Mouse (Mus musculus): ENCODE data around the gene Rreb1. TPM values are rescaled to one million over a fixed set of nuclear protein-coding genes. Genes with fewer than 3 reads are reported as not detected.

The Rreb1 gene
- polyA plus RNA-seq, 1 experiment from 2014 or later: 13.5 TPM

- Histone ChIP-seq H3K27me3 (ENCODE audit: insufficient read depth, low read length) (no peaks in the 10 kb centered on the region), H3K36me3 (ENCODE audit: insufficient read depth, low read length) (peaks cover 49% of the 10 kb centered on the region), H3K27ac (ENCODE audit: low read length) (no peak overlapping the region)
These were observed 116.6 kb downstream of the Rreb1 start for GRCm38 (mm10) chr13:37894756-37895155.

DNA sequence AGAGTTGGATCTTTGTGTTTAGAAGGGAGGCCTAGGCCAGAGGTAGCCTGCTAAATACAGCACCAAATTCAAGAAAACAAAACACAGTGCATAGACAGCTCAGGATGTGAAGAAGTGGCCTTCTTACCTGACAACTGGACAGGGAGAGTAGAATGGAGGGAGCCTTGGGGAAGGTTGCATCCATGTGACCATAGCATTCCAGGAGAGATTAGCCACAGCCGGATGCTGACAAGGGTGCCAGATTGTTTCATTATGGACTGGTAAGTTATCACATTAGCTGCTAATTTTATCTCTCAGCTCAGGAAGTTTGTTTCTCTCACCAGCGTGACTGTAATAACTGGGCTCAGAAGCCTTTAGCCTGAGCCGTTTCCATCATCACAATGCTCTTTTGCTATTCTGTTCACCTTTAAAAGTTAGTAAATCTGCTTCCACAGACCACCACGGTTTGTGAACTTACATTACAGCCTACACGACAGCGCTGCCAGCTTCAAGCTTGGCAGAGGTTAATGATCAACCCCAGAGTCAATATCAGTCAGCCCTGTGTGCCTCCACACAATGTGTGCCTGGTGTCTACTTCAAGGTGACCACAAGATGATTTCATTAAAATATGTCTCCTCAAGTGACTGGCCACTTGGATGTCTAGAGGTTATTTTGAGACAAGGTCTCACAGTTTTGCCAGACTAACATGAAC lies 117.5 kb downstream of the Rreb1 start:
- Histone ChIP-seq H3K36me3 (ENCODE audit: insufficient read depth, low read length) (peaks cover 53% of the 10 kb centered on the region), H3K9me3 (ENCODE audit: low read length) (no peaks in the 10 kb centered on the region), H3K9ac (replicated peaks; ENCODE audit: low read length) (no peak overlapping the region), H3K4me3 (ENCODE audit: low read length) (no peak overlapping the region), H3K27me3 (ENCODE audit: insufficient read depth, low read length) (no peaks in the 10 kb centered on the region), H3K4me1 (ENCODE audit: insufficient read depth, low read length) (peaks cover 9% of the 10 kb centered on the region; the same call in 1 of the 2 replicates), H3K27ac (ENCODE audit: low read length) (peak overlapping the region; percentile 59), H3K4me2 (replicated peaks; ENCODE audit: low read depth, low read length) (no peak overlapping the region)
- WGBS: 56% methylated on average over 6 of the region's 6 CpGs
- ATAC-seq (ENCODE audit: low FRiP score, low TSS enrichment): peak; percentile 86; the same call in 1 of the 2 replicates

More at GRCm38 (mm10) chr13:37894756-37895155, 116.6 kb downstream of the Rreb1 start:
- Histone ChIP-seq H3K4me1 (ENCODE audit: insufficient read depth, low read length) (peaks cover 9% of the 10 kb centered on the region; the same call in 1 of the 2 replicates), H3K4me3 (ENCODE audit: low read length) (no peak overlapping the region), H3K4me2 (replicated peaks; ENCODE audit: low read depth, low read length) (no peak overlapping the region), H3K9ac (replicated peaks; ENCODE audit: low read length) (no peak overlapping the region), H3K9me3 (ENCODE audit: low read length) (no peaks in the 10 kb centered on the region)
- ATAC-seq (ENCODE audit: low FRiP score, low TSS enrichment): no peak
- WGBS: 78% methylated on average over 8 of the region's 8 CpGs

- Histone ChIP-seq H3K36me3 (ENCODE audit: insufficient read depth, low read length) (peaks cover 56% of the 10 kb centered on the region), H3K4me2 (replicated peaks; ENCODE audit: low read depth, low read length) (no peak overlapping the region), H3K9ac (replicated peaks; ENCODE audit: low read length) (no peak overlapping the region), H3K27ac (ENCODE audit: low read length) (no peak overlapping the region), H3K4me1 (ENCODE audit: insufficient read depth, low read length) (peaks cover 8% of the 10 kb centered on the region; the same call in 1 of the 2 replicates), H3K9me3 (ENCODE audit: low read length) (no peaks in the 10 kb centered on the region), H3K27me3 (ENCODE audit: insufficient read depth, low read length) (no peaks in the 10 kb centered on the region), H3K4me3 (ENCODE audit: low read length) (no peak overlapping the region)
- 88% methylated on average over 1 of the region's 1 CpGs for WGBS
- ATAC-seq (ENCODE audit: low FRiP score, low TSS enrichment): no peak
These were observed 118.2 kb downstream of the Rreb1 start for GRCm38 (mm10) chr13:37896423-37896822.

- 83% methylated on average over 5 of the region's 5 CpGs for WGBS
These were observed 120.6 kb downstream of the Rreb1 start for GRCm38 (mm10) chr13:37898772-37899171.

GRCm38 (mm10) chr13:37903036-37903435 lies 124.8 kb downstream of the Rreb1 start:
- H3K27ac ChIP-seq (ENCODE audit: low read length): no peak overlapping the region; the same call in 1 of the 2 replicates
- no peak for ATAC-seq (ENCODE audit: low FRiP score, low TSS enrichment)
- no peaks in the 10 kb centered on the region for H3K27me3 ChIP-seq (ENCODE audit: insufficient read depth, low read length)
- peaks cover 14% of the 10 kb centered on the region for H3K4me1 ChIP-seq (ENCODE audit: insufficient read depth, low read length)
- no peak overlapping the region for H3K4me3 ChIP-seq (ENCODE audit: low read length)
- WGBS: 79% methylated on average over 3 of the region's 3 CpGs
- H3K9ac ChIP-seq (replicated peaks; ENCODE audit: low read length): no peak overlapping the region
- H3K36me3 ChIP-seq (ENCODE audit: insufficient read depth, low read length): peaks cover 56% of the 10 kb centered on the region
- H3K9me3 ChIP-seq (ENCODE audit: low read length): no peaks in the 10 kb centered on the region
- no peak overlapping the region for H3K4me2 ChIP-seq (replicated peaks; ENCODE audit: low read depth, low read length)

More at GRCm38 (mm10) chr13:37898772-37899171, 120.6 kb downstream of the Rreb1 start:
- Histone ChIP-seq H3K9me3 (ENCODE audit: low read length) (no peaks in the 10 kb centered on the region), H3K27ac (ENCODE audit: low read length) (no peak overlapping the region), H3K36me3 (ENCODE audit: insufficient read depth, low read length) (peaks cover 63% of the 10 kb centered on the region), H3K4me2 (replicated peaks; ENCODE audit: low read depth, low read length) (no peak overlapping the region), H3K4me3 (ENCODE audit: low read length) (no peak overlapping the region), H3K27me3 (ENCODE audit: insufficient read depth, low read length) (no peaks in the 10 kb centered on the region), H3K4me1 (ENCODE audit: insufficient read depth, low read length) (peaks cover 5% of the 10 kb centered on the region; the same call in 1 of the 2 replicates), H3K9ac (replicated peaks; ENCODE audit: low read length) (no peak overlapping the region)
- ATAC-seq (ENCODE audit: low FRiP score, low TSS enrichment): no peak

GRCm38 (mm10) chr13:37903476-37903875 lies 125.3 kb downstream of the Rreb1 start:
- Histone ChIP-seq H3K27ac (ENCODE audit: low read length) (no peak overlapping the region), H3K36me3 (ENCODE audit: insufficient read depth, low read length) (peaks cover 53% of the 10 kb centered on the region), H3K27me3 (ENCODE audit: insufficient read depth, low read length) (no peaks in the 10 kb centered on the region), H3K9ac (replicated peaks; ENCODE audit: low read length) (no peak overlapping the region), H3K4me2 (replicated peaks; ENCODE audit: low read depth, low read length) (no peak overlapping the region), H3K9me3 (ENCODE audit: low read length) (no peaks in the 10 kb centered on the region), H3K4me3 (ENCODE audit: low read length) (no peak overlapping the region), H3K4me1 (ENCODE audit: insufficient read depth, low read length) (peaks cover 17% of the 10 kb centered on the region)
- WGBS: 90% methylated on average over 4 of the region's 4 CpGs
- ATAC-seq (ENCODE audit: low FRiP score, low TSS enrichment): no peak

- no peaks in the 10 kb centered on the region for H3K27me3 ChIP-seq (ENCODE audit: insufficient read depth, low read length)
- no peak for ATAC-seq (ENCODE audit: low FRiP score, low TSS enrichment)
- no peak overlapping the region for H3K4me2 ChIP-seq (replicated peaks; ENCODE audit: low read depth, low read length)
- WGBS: 89% methylated on average over 6 of the region's 6 CpGs
- H3K9ac ChIP-seq (replicated peaks; ENCODE audit: low read length): no peak overlapping the region
- H3K4me3 ChIP-seq (ENCODE audit: low read length): no peak overlapping the region
- no peak overlapping the region for H3K27ac ChIP-seq (ENCODE audit: low read length)
- H3K4me1 ChIP-seq (ENCODE audit: insufficient read depth, low read length): peaks cover 25% of the 10 kb centered on the region
- H3K36me3 ChIP-seq (ENCODE audit: insufficient read depth, low read length): peaks cover 44% of the 10 kb centered on the region
- H3K9me3 ChIP-seq (ENCODE audit: low read length): no peaks in the 10 kb centered on the region
These were observed 126.2 kb downstream of the Rreb1 start for GRCm38 (mm10) chr13:37904436-37904835.

DNA sequence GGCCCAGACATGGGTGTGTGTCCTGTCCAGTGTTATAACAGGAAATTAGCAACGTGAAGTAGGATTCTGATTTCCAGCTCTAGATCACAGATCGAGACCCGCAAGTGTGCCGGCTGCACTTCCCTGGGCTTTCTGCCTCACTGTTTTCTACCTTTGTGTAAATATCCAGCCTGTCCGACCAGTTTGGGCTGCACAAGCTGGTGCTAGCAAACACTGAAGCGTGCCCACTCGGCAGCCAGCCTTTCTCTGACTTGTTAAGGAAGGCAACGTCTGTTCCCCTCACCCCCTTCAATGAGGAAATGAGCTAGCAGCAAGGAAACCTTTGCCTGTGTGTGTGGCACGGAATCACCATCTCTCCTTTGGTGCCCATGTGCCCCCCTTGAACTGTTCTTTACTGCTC lies 129.9 kb downstream of the Rreb1 start:
- no peak overlapping the region for H3K4me3 ChIP-seq (ENCODE audit: low read length)
- 61% methylated on average over 9 of the region's 9 CpGs for WGBS
- no peak overlapping the region for H3K4me2 ChIP-seq (replicated peaks; ENCODE audit: low read depth, low read length)
- ATAC-seq (ENCODE audit: low FRiP score, low TSS enrichment): peak; percentile 74
- H3K27me3 ChIP-seq (ENCODE audit: insufficient read depth, low read length): no peaks in the 10 kb centered on the region
- H3K4me1 ChIP-seq (ENCODE audit: insufficient read depth, low read length): peaks cover 41% of the 10 kb centered on the region
- no peak overlapping the region for H3K9ac ChIP-seq (replicated peaks; ENCODE audit: low read length)
- peak overlapping the region; percentile 68 for H3K27ac ChIP-seq (ENCODE audit: low read length)
- H3K36me3 ChIP-seq (ENCODE audit: insufficient read depth, low read length): peaks cover 28% of the 10 kb centered on the region
- H3K9me3 ChIP-seq (ENCODE audit: low read length): no peaks in the 10 kb centered on the region

DNA sequence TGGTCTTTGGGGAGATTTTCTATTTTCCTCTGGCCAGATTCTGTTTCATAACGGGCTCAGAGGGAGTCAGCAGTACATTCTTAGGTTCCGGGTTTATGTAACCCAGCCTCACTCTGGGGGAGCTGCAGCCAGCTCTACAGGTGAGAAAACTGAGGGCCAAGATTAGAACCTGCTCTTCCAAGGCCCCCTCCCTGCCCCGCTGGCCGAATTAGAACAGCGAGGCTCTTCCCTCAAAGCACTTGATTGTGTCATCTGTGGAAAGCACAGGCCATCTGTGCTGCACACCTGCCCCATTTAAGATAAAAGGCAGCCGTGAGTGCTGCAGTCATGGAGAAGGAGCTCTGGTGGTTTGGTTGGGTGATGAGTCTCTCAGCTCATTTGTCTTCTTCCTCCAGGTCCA lies 130.3 kb downstream of the Rreb1 start:
- Histone ChIP-seq H3K4me1 (ENCODE audit: insufficient read depth, low read length) (peaks cover 44% of the 10 kb centered on the region), H3K9me3 (ENCODE audit: low read length) (no peaks in the 10 kb centered on the region), H3K4me3 (ENCODE audit: low read length) (no peak overlapping the region), H3K27ac (ENCODE audit: low read length) (peak overlapping the region; percentile 68), H3K9ac (replicated peaks; ENCODE audit: low read length) (no peak overlapping the region), H3K27me3 (ENCODE audit: insufficient read depth, low read length) (no peaks in the 10 kb centered on the region), H3K4me2 (replicated peaks; ENCODE audit: low read depth, low read length) (no peak overlapping the region), H3K36me3 (ENCODE audit: insufficient read depth, low read length) (peaks cover 27% of the 10 kb centered on the region)
- ATAC-seq (ENCODE audit: low FRiP score, low TSS enrichment): no peak; the same call in 1 of the 2 replicates
- WGBS: 66% methylated on average over 6 of the region's 6 CpGs

DNA sequence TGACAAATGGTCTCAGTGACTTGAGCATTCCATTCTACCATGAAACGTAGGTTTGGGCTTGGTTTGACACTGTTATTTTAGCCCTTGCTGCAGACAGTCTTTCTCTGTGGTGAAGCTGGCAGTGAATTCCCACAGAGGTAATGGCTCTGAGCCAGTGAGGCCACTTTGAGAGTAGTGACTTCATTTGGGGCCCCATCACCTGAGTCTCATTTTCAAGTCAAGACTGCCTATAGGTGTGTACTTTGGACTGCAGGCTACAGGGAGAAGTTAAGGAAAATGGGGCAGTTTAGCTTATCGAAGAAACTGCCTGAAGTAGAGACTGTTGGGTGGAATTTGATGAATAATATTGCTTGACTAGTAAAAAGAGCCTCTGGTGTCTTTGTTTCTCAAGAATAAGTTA lies 131.0 kb downstream of the Rreb1 start:
- WGBS: 72% methylated on average over 2 of the region's 2 CpGs
- H3K4me1 ChIP-seq (ENCODE audit: insufficient read depth, low read length): peaks cover 44% of the 10 kb centered on the region
- H3K9me3 ChIP-seq (ENCODE audit: low read length): no peaks in the 10 kb centered on the region
- ATAC-seq (ENCODE audit: low FRiP score, low TSS enrichment): no peak
- no peak overlapping the region for H3K4me3 ChIP-seq (ENCODE audit: low read length)
- H3K27ac ChIP-seq (ENCODE audit: low read length): no peak overlapping the region
- H3K4me2 ChIP-seq (replicated peaks; ENCODE audit: low read depth, low read length): no peak overlapping the region
- H3K36me3 ChIP-seq (ENCODE audit: insufficient read depth, low read length): peaks cover 24% of the 10 kb centered on the region
- no peaks in the 10 kb centered on the region for H3K27me3 ChIP-seq (ENCODE audit: insufficient read depth, low read length)
- H3K9ac ChIP-seq (replicated peaks; ENCODE audit: low read length): no peak overlapping the region

All from kidney, embryonic 16.5 days (tissue).